Mouse (Mus musculus): ENCODE data around the gene Twsg1. TPM values are rescaled to one million over a fixed set of nuclear protein-coding genes. Genes with fewer than 3 reads are reported as not detected.

Twsg1 gene
- polyA plus RNA-seq (2017; shearing (Covaris generic)), result 22.2 TPM

GRCm38 (mm10) chr17:65950622-65951404, at the start of gene Twsg1:
Gene Twsg1 (minus strand): TSS chr17:65951226.

GRCm38 (mm10) chr17:65885697-65886529, 65.1 kb downstream of the Twsg1 start, which contains the start of gene Ralbp1:
Gene Ralbp1 (minus strand): TSS chr17:65885798.

Other genes starting within 250 kb of the Twsg1 start
- 2.0 TPM for gene Rab31, start 178.5 kb downstream of the Twsg1 start, polyA plus RNA-seq (2017; shearing (Covaris generic))
- 52.0 TPM for gene Ppp4r1, start 168.7 kb downstream of the Twsg1 start, polyA plus RNA-seq (2017; shearing (Covaris generic))
- 74.5 TPM for gene Ralbp1, start 65.4 kb downstream of the Twsg1 start, polyA plus RNA-seq (2017; shearing (Covaris generic))
- 129 TPM for gene Ankrd12, start 125.9 kb upstream of the Twsg1 start, polyA plus RNA-seq (2017; shearing (Covaris generic))
- gene Ndufv2, start 150.3 kb upstream of the Twsg1 start, polyA plus RNA-seq (2017; shearing (Covaris generic)), result 114 TPM
- gene Washc1, start 160.3 kb upstream of the Twsg1 start, polyA plus RNA-seq (2017; shearing (Covaris generic)), result 6.1 TPM
- 19.6 TPM for gene Ddx11, start 172.3 kb upstream of the Twsg1 start, polyA plus RNA-seq (2017; shearing (Covaris generic))

Measured in effector memory CD4-positive, alpha-beta T cell, adult 7 months (primary cell).